Mouse (Mus musculus): ENCODE data around the gene Glis3. TPM values are rescaled to one million over a fixed set of nuclear protein-coding genes. Genes with fewer than 3 reads are reported as not detected.
A peak's percentile ranks its signal among the peaks of the same experiment; 100 is the strongest.

Gene Glis3
- polyA plus RNA-seq, 1 experiment from 2014 or later, result 0.32 TPM

GRCm38 (mm10) chr19:28274501-28274900 is 405.4 kb downstream of the Glis3 start:
- Histone ChIP-seq H3K4me1 (replicated peaks; ENCODE audit: control insufficient read depth, insufficient read depth, low read length) (no peaks in the 10 kb centered on the region), H3K9me3 (ENCODE audit: control insufficient read depth, low read length) (no peaks in the 10 kb centered on the region), H3K36me3 (ENCODE audit: control insufficient read depth, insufficient read depth) (no peaks in the 10 kb centered on the region), H3K9ac (replicated peaks; ENCODE audit: low read depth, low read length) (no peak overlapping the region), H3K27ac (ENCODE audit: low read length) (no peak overlapping the region), H3K27me3 (replicated peaks; ENCODE audit: control insufficient read depth, insufficient read depth, low read length) (no peaks in the 10 kb centered on the region), H3K4me3 (replicated peaks; ENCODE audit: low read length) (no peak overlapping the region), H3K4me2 (ENCODE audit: low read length) (no peak overlapping the region)
- WGBS, result 86% methylated on average over 2 of the region's 2 CpGs
- ATAC-seq, result no peak

GRCm38 (mm10) chr19:28273946-28274345 is 405.9 kb downstream of the Glis3 start:
- no peak for ATAC-seq
- Histone ChIP-seq H3K4me3 (replicated peaks; ENCODE audit: low read length) (no peak overlapping the region), H3K4me2 (ENCODE audit: low read length) (no peak overlapping the region), H3K4me1 (replicated peaks; ENCODE audit: control insufficient read depth, insufficient read depth, low read length) (no peaks in the 10 kb centered on the region), H3K36me3 (ENCODE audit: control insufficient read depth, insufficient read depth) (no peaks in the 10 kb centered on the region), H3K27ac (ENCODE audit: low read length) (no peak overlapping the region), H3K27me3 (replicated peaks; ENCODE audit: control insufficient read depth, insufficient read depth, low read length) (no peaks in the 10 kb centered on the region), H3K9ac (replicated peaks; ENCODE audit: low read depth, low read length) (no peak overlapping the region), H3K9me3 (ENCODE audit: control insufficient read depth, low read length) (no peaks in the 10 kb centered on the region)
- 83% methylated on average over 4 of the region's 4 CpGs for WGBS

- Histone ChIP-seq H3K27ac (ENCODE audit: low read length) (no peak overlapping the region), H3K36me3 (ENCODE audit: control insufficient read depth, insufficient read depth) (no peaks in the 10 kb centered on the region), H3K27me3 (replicated peaks; ENCODE audit: control insufficient read depth, insufficient read depth, low read length) (no peaks in the 10 kb centered on the region), H3K4me3 (replicated peaks; ENCODE audit: low read length) (no peak overlapping the region), H3K4me2 (ENCODE audit: low read length) (no peak overlapping the region), H3K9ac (replicated peaks; ENCODE audit: low read depth, low read length) (no peak overlapping the region), H3K4me1 (replicated peaks; ENCODE audit: control insufficient read depth, insufficient read depth, low read length) (peaks cover 3% of the 10 kb centered on the region; the same call in 1 of the 2 replicates), H3K9me3 (ENCODE audit: control insufficient read depth, low read length) (no peaks in the 10 kb centered on the region)
- no peak for ATAC-seq
- WGBS, result 90% methylated on average over 8 of the region's 8 CpGs
These were observed 413.0 kb downstream of the Glis3 start for GRCm38 (mm10) chr19:28266850-28267249.

- H3K36me3 ChIP-seq (ENCODE audit: control insufficient read depth, insufficient read depth), result no peaks in the 10 kb centered on the region
- H3K27me3 ChIP-seq (replicated peaks; ENCODE audit: control insufficient read depth, insufficient read depth, low read length), result no peaks in the 10 kb centered on the region
- H3K4me1 ChIP-seq (replicated peaks; ENCODE audit: control insufficient read depth, insufficient read depth, low read length), result peaks cover 3% of the 10 kb centered on the region; the same call in 1 of the 2 replicates
- H3K9ac ChIP-seq (replicated peaks; ENCODE audit: low read depth, low read length), result no peak overlapping the region
- no peak overlapping the region for H3K4me2 ChIP-seq (ENCODE audit: low read length)
- no peak for ATAC-seq
- no peaks in the 10 kb centered on the region for H3K9me3 ChIP-seq (ENCODE audit: control insufficient read depth, low read length)
- H3K4me3 ChIP-seq (replicated peaks; ENCODE audit: low read length), result no peak overlapping the region
- WGBS, result 92% methylated on average over 2 of the region's 2 CpGs
- H3K27ac ChIP-seq (ENCODE audit: low read length), result no peak overlapping the region
These were observed 414.1 kb downstream of the Glis3 start for GRCm38 (mm10) chr19:28265776-28266175.

- 0 out of 2 replicates have a peak, but pooled peaks have one; percentile 15 for ATAC-seq
- WGBS, result 83% methylated on average over 18 of the region's 18 CpGs
- H3K4me3 ChIP-seq (replicated peaks; ENCODE audit: low read length), result no peak overlapping the region
- H3K4me2 ChIP-seq (ENCODE audit: low read length), result no peak overlapping the region
- no peaks in the 10 kb centered on the region for H3K9me3 ChIP-seq (ENCODE audit: control insufficient read depth, low read length)
- no peaks in the 10 kb centered on the region for H3K27me3 ChIP-seq (replicated peaks; ENCODE audit: control insufficient read depth, insufficient read depth, low read length)
- no peak overlapping the region for H3K9ac ChIP-seq (replicated peaks; ENCODE audit: low read depth, low read length)
- no peak overlapping the region for H3K27ac ChIP-seq (ENCODE audit: low read length)
- peaks cover 3% of the 10 kb centered on the region; the same call in 1 of the 2 replicates for H3K4me1 ChIP-seq (replicated peaks; ENCODE audit: control insufficient read depth, insufficient read depth, low read length)
- no peaks in the 10 kb centered on the region for H3K36me3 ChIP-seq (ENCODE audit: control insufficient read depth, insufficient read depth)
These were observed 420.8 kb downstream of the Glis3 start for GRCm38 (mm10) chr19:28258907-28259675.

GRCm38 (mm10) chr19:28258480-28258879 is 421.4 kb downstream of the Glis3 start:
- no peak overlapping the region for H3K27ac ChIP-seq (ENCODE audit: low read length)
- no peak overlapping the region for H3K9ac ChIP-seq (replicated peaks; ENCODE audit: low read depth, low read length)
- H3K4me2 ChIP-seq (ENCODE audit: low read length), result no peak overlapping the region
- H3K36me3 ChIP-seq (ENCODE audit: control insufficient read depth, insufficient read depth), result no peaks in the 10 kb centered on the region
- 0 out of 2 replicates have a peak, but pooled peaks have one; percentile 12 for ATAC-seq
- H3K27me3 ChIP-seq (replicated peaks; ENCODE audit: control insufficient read depth, insufficient read depth, low read length), result no peaks in the 10 kb centered on the region
- H3K9me3 ChIP-seq (ENCODE audit: control insufficient read depth, low read length), result no peaks in the 10 kb centered on the region
- no peak overlapping the region for H3K4me3 ChIP-seq (replicated peaks; ENCODE audit: low read length)
- WGBS, result 74% methylated on average over 3 of the region's 3 CpGs
- peaks cover 3% of the 10 kb centered on the region; the same call in 1 of the 2 replicates for H3K4me1 ChIP-seq (replicated peaks; ENCODE audit: control insufficient read depth, insufficient read depth, low read length)

GRCm38 (mm10) chr19:28247345-28247744 is 432.5 kb downstream of the Glis3 start:
- H3K27me3 ChIP-seq (replicated peaks; ENCODE audit: control insufficient read depth, insufficient read depth, low read length), result no peaks in the 10 kb centered on the region
- no peaks in the 10 kb centered on the region for H3K36me3 ChIP-seq (ENCODE audit: control insufficient read depth, insufficient read depth)
- H3K9me3 ChIP-seq (ENCODE audit: control insufficient read depth, low read length), result no peaks in the 10 kb centered on the region
- H3K9ac ChIP-seq (replicated peaks; ENCODE audit: low read depth, low read length), result no peak overlapping the region
- H3K27ac ChIP-seq (ENCODE audit: low read length), result no peak overlapping the region
- H3K4me2 ChIP-seq (ENCODE audit: low read length), result no peak overlapping the region
- no peak overlapping the region for H3K4me3 ChIP-seq (replicated peaks; ENCODE audit: low read length)
- no peak for ATAC-seq
- H3K4me1 ChIP-seq (replicated peaks; ENCODE audit: control insufficient read depth, insufficient read depth, low read length), result no peaks in the 10 kb centered on the region
- WGBS, result 94% methylated on average over 7 of the region's 7 CpGs

- Histone ChIP-seq H3K4me1 (replicated peaks; ENCODE audit: control insufficient read depth, insufficient read depth, low read length) (no peaks in the 10 kb centered on the region), H3K4me2 (ENCODE audit: low read length) (no peak overlapping the region), H3K27ac (ENCODE audit: low read length) (no peak overlapping the region), H3K9me3 (ENCODE audit: control insufficient read depth, low read length) (no peaks in the 10 kb centered on the region), H3K36me3 (ENCODE audit: control insufficient read depth, insufficient read depth) (no peaks in the 10 kb centered on the region), H3K27me3 (replicated peaks; ENCODE audit: control insufficient read depth, insufficient read depth, low read length) (no peaks in the 10 kb centered on the region), H3K9ac (replicated peaks; ENCODE audit: low read depth, low read length) (no peak overlapping the region), H3K4me3 (replicated peaks; ENCODE audit: low read length) (no peak overlapping the region)
- 90% methylated on average over 5 of the region's 5 CpGs for WGBS
- ATAC-seq, result no peak
These were observed 433.7 kb downstream of the Glis3 start for GRCm38 (mm10) chr19:28246186-28246585.

GRCm38 (mm10) chr19:28238073-28238472 is 441.8 kb downstream of the Glis3 start:
- Histone ChIP-seq H3K4me3 (replicated peaks; ENCODE audit: low read length) (no peak overlapping the region), H3K9ac (replicated peaks; ENCODE audit: low read depth, low read length) (no peak overlapping the region), H3K36me3 (ENCODE audit: control insufficient read depth, insufficient read depth) (no peaks in the 10 kb centered on the region), H3K27me3 (replicated peaks; ENCODE audit: control insufficient read depth, insufficient read depth, low read length) (no peaks in the 10 kb centered on the region), H3K9me3 (ENCODE audit: control insufficient read depth, low read length) (no peaks in the 10 kb centered on the region), H3K4me2 (ENCODE audit: low read length) (no peak overlapping the region), H3K27ac (ENCODE audit: low read length) (no peak overlapping the region), H3K4me1 (replicated peaks; ENCODE audit: control insufficient read depth, insufficient read depth, low read length) (no peaks in the 10 kb centered on the region)
- no peak for ATAC-seq
- 68% methylated on average over 4 of the region's 4 CpGs for WGBS

All from forebrain, embryonic 16.5 days (tissue).